In genomic region chr2:166102893-166103292, GRCm38 (mm10) we compare ENCODE assay signal across 12 mouse cellular contexts. TPM values are rescaled to one million over a fixed set of nuclear protein-coding genes. Genes with fewer than 3 reads are reported as not detected.
DNase-seq lines count a peak whose midpoint lies in the region; ATAC-seq and TF ChIP-seq lines count a peak whose summit lies in the region.
"Had no signal": no experiment of that assay in that cellular context is flagged by ENCODE, and none has a peak within 500 bp of the region (broad histone marks: within the 10 kb centered on the region; RNA-seq: fewer than 3 reads in every experiment).

No protein-coding gene starts in this region.

- peak; percentile 22 for DNase-seq in embryo, embryonic 10.5 days (ENCODE audit: low spot score)
- no peak for DNase-seq in embryo, embryonic 10 days (ENCODE audit: low spot score)
- DNase-seq in lung, embryonic 14.5 days, result peak; percentile 21
- DNase-seq in lung, postnatal 0 days (ENCODE audit: low spot score), result no peak
- no peak for DNase-seq in heart, embryonic 10.5 days (ENCODE audit: low spot score)
- DNase-seq in kidney, postnatal 4 days, result peak; percentile 48 to 60
- no peak for DNase-seq in thymus, postnatal 4 days
- no peak for DNase-seq in thymus, postnatal 25 days
- DNase-seq: cerebellum, postnatal 36 days; lung, postnatal 10 days had no signal

- WGBS in lung, embryonic 14.5 days, result 60% methylated on average over 7 of the region's 7 CpGs
- 81% methylated on average over 7 of the region's 7 CpGs for WGBS in lung, postnatal 0 days
- 77% methylated on average over 7 of the region's 7 CpGs for WGBS in heart, embryonic 10.5 days

- H3K9me3 ChIP-seq in lung, embryonic 14.5 days (ENCODE audit: low read depth, low read length), result no peaks in the 10 kb centered on the region
- H3K9me3 ChIP-seq in lung, postnatal 0 days (ENCODE audit: low read length), result no peaks in the 10 kb centered on the region
- no peaks in the 10 kb centered on the region for H3K9me3 ChIP-seq in heart, embryonic 10.5 days
- H3K9me3 ChIP-seq: limb, embryonic 13.5 days had no signal

- no peak for ATAC-seq in lung, embryonic 14.5 days (ENCODE audit: insufficient read depth)
- ATAC-seq in lung, postnatal 0 days, result no peak; the same call in 1 of the 2 replicates
- ATAC-seq: midbrain, embryonic 16.5 days had no signal

- TF ChIP-seq EP300 in lung, postnatal 0 days (IDR thresholded peaks at IDR 0.05), result no peak

- no peaks in the 10 kb centered on the region for H3K27me3 ChIP-seq in lung, embryonic 14.5 days (ENCODE audit: insufficient read depth, low read length)
- no peaks in the 10 kb centered on the region for H3K27me3 ChIP-seq in lung, postnatal 0 days (replicated peaks; ENCODE audit: insufficient read depth, low read length)
- H3K27me3 ChIP-seq in heart, embryonic 10.5 days (ENCODE audit: insufficient read depth, poor library complexity, severe bottlenecking), result no peaks in the 10 kb centered on the region
- H3K27me3 ChIP-seq: limb, embryonic 13.5 days had no signal

- no peak overlapping the region for H3K4me2 ChIP-seq in lung, embryonic 14.5 days
- H3K4me2 ChIP-seq in lung, postnatal 0 days (replicated peaks; ENCODE audit: low read depth, low read length), result no peak overlapping the region
- H3K4me2 ChIP-seq: limb, embryonic 13.5 days had no signal

- no peak for TF ChIP-seq CTCF in lung, embryonic 14.5 days (IDR thresholded peaks at IDR 0.05; ENCODE audit: low read depth)
- no peak for TF ChIP-seq CTCF in lung, postnatal 0 days (IDR thresholded peaks at IDR 0.05)

- no peak overlapping the region for H3K4me3 ChIP-seq in lung, embryonic 14.5 days (ENCODE audit: low read depth, low read length)
- H3K4me3 ChIP-seq in lung, postnatal 0 days (ENCODE audit: low read depth, low read length), result no peak overlapping the region
- H3K4me3 ChIP-seq in heart, embryonic 10.5 days, result no peak overlapping the region
- H3K4me3 ChIP-seq: limb, embryonic 13.5 days had no signal

- H3K36me3 ChIP-seq in lung, embryonic 14.5 days (ENCODE audit: insufficient read depth), result no peaks in the 10 kb centered on the region
- no peaks in the 10 kb centered on the region for H3K36me3 ChIP-seq in lung, postnatal 0 days (ENCODE audit: insufficient read depth, low read length)
- peaks cover 25% of the 10 kb centered on the region for H3K36me3 ChIP-seq in heart, embryonic 10.5 days

- no peaks in the 10 kb centered on the region for H3K4me1 ChIP-seq in lung, embryonic 14.5 days (ENCODE audit: insufficient read depth)
- H3K4me1 ChIP-seq in lung, postnatal 0 days (ENCODE audit: insufficient read depth, low read depth, low read length), result no peaks in the 10 kb centered on the region
- peaks cover 82% of the 10 kb centered on the region for H3K4me1 ChIP-seq in heart, embryonic 10.5 days

- H3K27ac ChIP-seq in lung, embryonic 14.5 days (ENCODE audit: low read depth), result no peak overlapping the region
- no peak overlapping the region for H3K27ac ChIP-seq in lung, postnatal 0 days (ENCODE audit: low read length)
- peak overlapping the region; percentile 36; the same call in 1 of the 2 replicates for H3K27ac ChIP-seq in heart, embryonic 10.5 days
- H3K27ac ChIP-seq: limb, embryonic 13.5 days had no signal

- H3K9ac ChIP-seq in lung, embryonic 14.5 days, result no peak overlapping the region
- no peak overlapping the region for H3K9ac ChIP-seq in lung, postnatal 0 days (replicated peaks; ENCODE audit: low read depth)
- H3K9ac ChIP-seq: limb, embryonic 13.5 days had no signal

RNA-seq across cellular contexts. Expression of gene Sulf2, which starts 52.6 kb away (rescaled TPM):
- polyA plus RNA-seq in lung, embryonic 14.5 days (2014; fragmentation: Nextera tagmentation; extraction: Ambion mirVana), result 51.1 and 57.6 TPM in 2 replicates
- polyA plus RNA-seq in lung, postnatal 0 days (2015; fragmentation: Nextera tagmentation; extraction: Ambion mirVana), result 10.8 and 13.6 TPM in 2 replicates
- polyA plus RNA-seq in heart, embryonic 10.5 days (2016; fragmentation: Nextera tagmentation; extraction: Ambion mirVana), result 94.7 and 103 TPM in 2 replicates

Comparison
In these comparisons a context has a peak if more than half of its experiments do, and no peak if none do; other contexts are left out.
1. DNase-seq: peak in embryo, embryonic 10.5 days (single experiment), lung, embryonic 14.5 days (single experiment) and kidney, postnatal 4 days (2 of 2); none in embryo, embryonic 10 days (single experiment), lung, postnatal 0 days (single experiment), heart, embryonic 10.5 days (single experiment), thymus, postnatal 4 days (single experiment) and thymus, postnatal 25 days (single experiment).